Mouse (Mus musculus) ES-E14 (cell line): ENCODE data around the gene Ghdc.

Source experiments
- CHD2 ChIP-seq: IDR thresholded peaks from 2 replicates; pipeline ENCODE4 v1.6.1; 2014; ENCODE audit warnings: mild to moderate bottlenecking, low read depth, low read length, inconsistent platforms
- ZNF384 ChIP-seq: IDR thresholded peaks from 2 replicates; pipeline ENCODE4 v1.6.1; 2012; ENCODE audit warnings: low read depth, low read length, inconsistent platforms

GRCm38 (mm10) chr11:100781763-100782475 lies 11.2 kb upstream of the Ghdc start:
- TF ChIP-seq CHD2: no peak
- TF ChIP-seq ZNF384: no peak
